Mouse (Mus musculus) embryonic facial prominence, embryonic 14.5 days (tissue): ENCODE results near the gene Sco2. TPM values are rescaled to one million over a fixed set of nuclear protein-coding genes. Genes with fewer than 3 reads are reported as not detected.

Experiments
- ATAC-seq: fragments of 200-750 bp; cut with Nextera tagmentation; 2 replicates; pipeline ENCODE4 v1.8.0; 2017; ENCODE audit warnings: low read depth, moderate number of reproducible peaks, moderate TSS enrichment
- DNase-seq: peaks from one replicate; pipeline ENCODE4 v3.0.0-alpha.2; 2015; ENCODE audit warnings: low spot score
- H3K27ac ChIP-seq: fragments of 300-500 bp; sonication (generic); replicated peaks from 2 replicates; pipeline ENCODE4 v1.5.1; 2014; ENCODE audit warnings: low read depth, mild to moderate bottlenecking, low read length, moderate library complexity
- H3K27me3 ChIP-seq: fragments of 300-500 bp; sonication (generic); replicated peaks from 2 replicates; pipeline ENCODE4 v1.6.1; 2014; ENCODE audit warnings: low read length; ENCODE audit not compliant: control insufficient read depth, insufficient read depth
- H3K36me3 ChIP-seq: fragments of 300-500 bp; sonication (generic); 2 replicates; pipeline ENCODE4 v1.6.1; 2014; ENCODE audit warnings: low read length, mixed read lengths; ENCODE audit not compliant: control insufficient read depth, insufficient read depth
- H3K4me1 ChIP-seq: fragments of 300-500 bp; sonication (generic); 2 replicates; pipeline ENCODE4 v1.6.1; 2014; ENCODE audit warnings: antibody characterized with exemption, low read length; ENCODE audit not compliant: control insufficient read depth, insufficient read depth
- H3K4me2 ChIP-seq: fragments of 300-500 bp; sonication (generic); 2 replicates; pipeline ENCODE4 v1.6.1; 2014; ENCODE audit warnings: low read depth, mild to moderate bottlenecking, low read length, moderate library complexity, mixed read lengths
- H3K4me3 ChIP-seq: fragments of 300-500 bp; sonication (generic); 2 replicates; pipeline ENCODE4 v1.5.1; 2014; ENCODE audit warnings: low read depth, mild to moderate bottlenecking, low read length
- H3K9ac ChIP-seq: fragments of 300-500 bp; sonication (generic); 2 replicates; pipeline ENCODE4 v1.6.1; 2014; ENCODE audit warnings: low read depth, mild to moderate bottlenecking, low read length, moderate library complexity, mixed read lengths
- H3K9me3 ChIP-seq: fragments of 300-500 bp; sonication (generic); 2 replicates; pipeline ENCODE4 v1.6.1; 2016; ENCODE audit warnings: low read length; ENCODE audit not compliant: control insufficient read depth
- WGBS: fragments of 180-500 bp; shearing (Covaris S2); extraction: QIAGEN DNeasy Blood & Tissue Kit; methylation state at CpG from one replicate; pipeline ENCODE4 v1.1.7; 2014; 5-methylcytosine and 5-hydroxymethylcytosine counted together
- polyA plus RNA-seq: library from polyadenylated mRNA; unstranded; fragments of >200 nt; fragmentation: Nextera tagmentation; extraction: Ambion mirVana; gene quantifications from 2 replicates; pipeline ENCODE4 v1.2.1, GENCODE M21; 2014

Sco2 gene
- polyA plus RNA-seq, 1 experiment from 2014 or later = 6.0 TPM

GRCm38 (mm10) chr15:89351302-89351701, 22.3 kb downstream of the Sco2 start:
- Histone ChIP-seq H3K4me1 (peaks cover 10% of the 10 kb centered on the region), H3K27ac (no peak overlapping the region), H3K9me3 (no peaks in the 10 kb centered on the region), H3K9ac (no peak overlapping the region), H3K4me3 (no peak overlapping the region), H3K4me2 (no peak overlapping the region), H3K36me3 (peaks cover 44% of the 10 kb centered on the region), H3K27me3 (no peaks in the 10 kb centered on the region)
- ATAC-seq (no peak), DNase-seq (no peak)
- 89% methylated on average over 13 of the region's 15 CpGs for WGBS

- no peak overlapping the region for H3K4me3 ChIP-seq
- no peak for ATAC-seq
- 76% methylated on average over 5 of the region's 5 CpGs for WGBS
Observed at GRCm38 (mm10) chr15:89350447-89350846, 23.2 kb downstream of the Sco2 start.

GRCm38 (mm10) chr15:89343325-89343724, 30.3 kb downstream of the Sco2 start:
- no peak overlapping the region for H3K27ac ChIP-seq
- H3K9me3 ChIP-seq = no peaks in the 10 kb centered on the region
- ATAC-seq (no peak), DNase-seq (no peak)
- no peaks in the 10 kb centered on the region for H3K27me3 ChIP-seq
- H3K4me3 ChIP-seq = no peak overlapping the region
- WGBS = 87% methylated on average over 3 of the region's 3 CpGs
- H3K4me2 ChIP-seq = no peak overlapping the region
- no peaks in the 10 kb centered on the region for H3K36me3 ChIP-seq
- H3K4me1 ChIP-seq = no peaks in the 10 kb centered on the region
- H3K9ac ChIP-seq = no peak overlapping the region

More at GRCm38 (mm10) chr15:89350447-89350846, 23.2 kb downstream of the Sco2 start:
- Histone ChIP-seq H3K4me2 (no peak overlapping the region), H3K9me3 (no peaks in the 10 kb centered on the region), H3K27me3 (no peaks in the 10 kb centered on the region), H3K27ac (no peak overlapping the region), H3K36me3 (peaks cover 44% of the 10 kb centered on the region), H3K9ac (no peak overlapping the region), H3K4me1 (peaks cover 10% of the 10 kb centered on the region)
- no peak for DNase-seq

GRCm38 (mm10) chr15:89341678-89342077, 32.0 kb downstream of the Sco2 start:
- H3K4me1 ChIP-seq = no peaks in the 10 kb centered on the region
- H3K9ac ChIP-seq = no peak overlapping the region
- H3K4me2 ChIP-seq = no peak overlapping the region
- no peak overlapping the region for H3K27ac ChIP-seq
- H3K9me3 ChIP-seq = no peaks in the 10 kb centered on the region
- no peaks in the 10 kb centered on the region for H3K27me3 ChIP-seq
- no peaks in the 10 kb centered on the region for H3K36me3 ChIP-seq
- ATAC-seq = no peak
- no peak overlapping the region for H3K4me3 ChIP-seq
- WGBS = 45% methylated on average over 1 of the region's 1 CpGs
- DNase-seq = no peak

GRCm38 (mm10) chr15:89340136-89340535, 33.5 kb downstream of the Sco2 start:
- no peaks in the 10 kb centered on the region for H3K9me3 ChIP-seq
- H3K27me3 ChIP-seq = no peaks in the 10 kb centered on the region
- H3K27ac ChIP-seq = no peak overlapping the region
- no peaks in the 10 kb centered on the region for H3K4me1 ChIP-seq
- ATAC-seq (no peak), DNase-seq (no peak)
- WGBS = 79% methylated on average over 3 of the region's 3 CpGs
- H3K4me3 ChIP-seq = no peak overlapping the region
- H3K4me2 ChIP-seq = no peak overlapping the region
- no peaks in the 10 kb centered on the region for H3K36me3 ChIP-seq
- no peak overlapping the region for H3K9ac ChIP-seq

- Histone ChIP-seq H3K4me3 (no peak overlapping the region), H3K9ac (no peak overlapping the region), H3K27ac (no peak overlapping the region), H3K4me1 (no peaks in the 10 kb centered on the region), H3K4me2 (no peak overlapping the region), H3K9me3 (no peaks in the 10 kb centered on the region), H3K27me3 (no peaks in the 10 kb centered on the region), H3K36me3 (no peaks in the 10 kb centered on the region)
- no peak for DNase-seq
- 94% methylated on average over 2 of the region's 2 CpGs for WGBS
- ATAC-seq = no peak
Observed at GRCm38 (mm10) chr15:89339696-89340095, 34.0 kb downstream of the Sco2 start.

GRCm38 (mm10) chr15:89336422-89336821, 37.2 kb downstream of the Sco2 start:
- Histone ChIP-seq H3K27me3 (no peaks in the 10 kb centered on the region), H3K4me3 (no peak overlapping the region), H3K4me2 (no peak overlapping the region), H3K27ac (no peak overlapping the region), H3K36me3 (no peaks in the 10 kb centered on the region), H3K9ac (no peak overlapping the region), H3K9me3 (no peaks in the 10 kb centered on the region), H3K4me1 (no peaks in the 10 kb centered on the region)
- ATAC-seq (no peak), DNase-seq (no peak)
- 86% methylated on average over 14 of the region's 14 CpGs for WGBS

GRCm38 (mm10) chr15:89334774-89335537, 38.7 kb downstream of the Sco2 start:
- no peaks in the 10 kb centered on the region for H3K9me3 ChIP-seq
- ATAC-seq (no peak), DNase-seq (no peak)
- no peak overlapping the region for H3K9ac ChIP-seq
- H3K27me3 ChIP-seq = no peaks in the 10 kb centered on the region
- no peak overlapping the region for H3K4me2 ChIP-seq
- no peaks in the 10 kb centered on the region for H3K36me3 ChIP-seq
- no peak overlapping the region for H3K4me3 ChIP-seq
- 79% methylated on average over 17 of the region's 17 CpGs for WGBS
- no peak overlapping the region for H3K27ac ChIP-seq
- no peaks in the 10 kb centered on the region for H3K4me1 ChIP-seq

- H3K4me3 ChIP-seq = no peak within 1 kb of the TSS
- H3K4me1 ChIP-seq = no peaks in the 10 kb centered on the region
- H3K36me3 ChIP-seq = no peaks in the 10 kb centered on the region
- H3K27ac ChIP-seq = no peak within 1 kb of the TSS
- ATAC-seq (no peak), DNase-seq (no peak)
- no peaks in the 10 kb centered on the region for H3K9me3 ChIP-seq
- WGBS = 83% methylated on average over 7 of the region's 7 CpGs
- no peak within 1 kb of the TSS for H3K4me2 ChIP-seq
- no peaks in the 10 kb centered on the region for H3K27me3 ChIP-seq
- H3K9ac ChIP-seq = no peak within 1 kb of the TSS
Observed at GRCm38 (mm10) chr15:89334271-89334670, 39.4 kb downstream of the Sco2 start, which contains the start of gene Miox. Miox (plus strand) TSS chr15:89334398.
